Mouse (Mus musculus) CH12.LX (cell line): Measurements from ENCODE around the gene Slc52a3. TPM values are rescaled to one million over a fixed set of nuclear protein-coding genes. Genes with fewer than 3 reads are reported as not detected.

ENCODE experiments used
- DNase-seq: peaks from one replicate; pipeline ENCODE4 v3.0.0-alpha.2; 2013; ENCODE audit errors: extremely low read depth
- H3K27ac ChIP-seq: 2 replicates; pipeline ENCODE4 v1.5.1; 2012; ENCODE audit warnings: low read depth, mild to moderate bottlenecking, control low read depth, moderate library complexity; ENCODE audit not compliant: insufficient read depth
- H3K27me3 ChIP-seq: replicated peaks from 2 replicates; pipeline ENCODE3; 2012; ENCODE audit warnings: inconsistent platforms
- H3K36me3 ChIP-seq, 2 experiments: replicated peaks in 1 of 2; 2 replicates each; pipeline versions ENCODE3 to v1.6.1; 2012; ENCODE audit warnings: inconsistent platforms in 1 of 2, low read length in 1 of 2, mild to moderate bottlenecking in 1 of 2, mixed read lengths in 1 of 2, moderate library complexity in 1 of 2; ENCODE audit not compliant: control insufficient read depth in 1 of 2, insufficient read depth in 1 of 2
- H3K4me1 ChIP-seq, 2 experiments: 2 replicates each; pipeline ENCODE4 v1.6.1; 2012; ENCODE audit warnings: inconsistent platforms in 1 of 2, moderate library complexity in 1 of 2; ENCODE audit not compliant: insufficient read depth in 2 of 2, control insufficient read depth in 1 of 2
- H3K4me2 ChIP-seq: 2 replicates; pipeline ENCODE4 v1.6.1; 2012; ENCODE audit warnings: low read depth, mild to moderate bottlenecking, control low read depth; ENCODE audit not compliant: poor library complexity, insufficient read depth, severe bottlenecking
- H3K4me3 ChIP-seq, 3 experiments: fragments of 150-350 bp in 1 of 3; sonication (generic) in 1 of 3; replicated peaks in 1 of 3; 2 replicates each; pipeline versions ENCODE3 to v1.5.1; 2011 to 2012; ENCODE audit warnings: low read depth in 2 of 3, low read length in 2 of 3, mild to moderate bottlenecking in 2 of 3, moderate library complexity in 2 of 3, control low read depth in 1 of 3, improper control_type of control experiment in 1 of 3, inconsistent platforms in 1 of 3, mixed read lengths in 1 of 3; ENCODE audit not compliant: poor library complexity in 1 of 3
- H3K79me2 ChIP-seq: replicated peaks from 2 replicates; pipeline ENCODE4 v1.6.1; 2012; ENCODE audit warnings: mild to moderate bottlenecking, moderate library complexity; ENCODE audit not compliant: control insufficient read depth, poor library complexity, insufficient read depth, severe bottlenecking; ENCODE audit errors: extremely low read depth
- H3K9ac ChIP-seq: 2 replicates; pipeline ENCODE4 v1.6.1; 2012; ENCODE audit warnings: low read depth, mild to moderate bottlenecking, control low read depth, moderate library complexity; ENCODE audit not compliant: insufficient read depth
- H3K9me3 ChIP-seq: replicated peaks from 2 replicates; pipeline ENCODE3; 2012; ENCODE audit warnings: low read length, inconsistent platforms, mixed read lengths
- BHLHE40 ChIP-seq: IDR thresholded peaks from 2 replicates; pipeline ENCODE4 v1.6.1; 2011; ENCODE audit warnings: mild to moderate bottlenecking, low read depth, low read length, improper control_type of control experiment
- CTCF ChIP-seq, 2 experiments: IDR thresholded peaks in 1 of 2; conservative IDR thresholded peaks in 1 of 2; 2 replicates each; pipeline ENCODE4 v1.5.1; 2011 to 2012; ENCODE audit warnings: low read depth in 2 of 2, low read length in 2 of 2, improper control_type of control experiment in 1 of 2, inconsistent platforms in 1 of 2, mild to moderate bottlenecking in 1 of 2, moderate library complexity in 1 of 2
- E2F4 ChIP-seq: IDR thresholded peaks from 2 replicates; pipeline ENCODE4 v1.6.1; 2011; ENCODE audit warnings: low read depth, low read length, improper control_type of control experiment; ENCODE audit not compliant: insufficient replicate concordance
- ELF1 ChIP-seq: IDR thresholded peaks from 2 replicates; pipeline ENCODE4 v1.6.1; 2014; ENCODE audit warnings: low read depth, mild to moderate bottlenecking, inconsistent platforms, low read length, improper control_type of control experiment
- EP300 ChIP-seq: IDR thresholded peaks from 2 replicates; pipeline ENCODE4 v1.6.1; 2011; ENCODE audit warnings: low read length, improper control_type of control experiment
- ETS1 ChIP-seq: conservative IDR thresholded peaks from 2 replicates; pipeline ENCODE4 v1.6.1; 2012; ENCODE audit warnings: low read depth, mild to moderate bottlenecking, inconsistent platforms, low read length, improper control_type of control experiment, moderate library complexity
- GABPA ChIP-seq: IDR thresholded peaks from 2 replicates; pipeline ENCODE4 v1.6.1; 2012; ENCODE audit warnings: low read depth, low read length, improper control_type of control experiment, inconsistent platforms; ENCODE audit not compliant: insufficient replicate concordance
- HCFC1 ChIP-seq: IDR thresholded peaks from 2 replicates; pipeline ENCODE4 v1.6.1; 2012; ENCODE audit warnings: low read depth, mild to moderate bottlenecking, inconsistent platforms, low read length, improper control_type of control experiment
- IRF4 ChIP-seq: IDR thresholded peaks from 2 replicates; pipeline ENCODE4 v1.6.1; 2014; ENCODE audit warnings: low read depth, mild to moderate bottlenecking, inconsistent platforms, low read length, improper control_type of control experiment
- JUN ChIP-seq: IDR thresholded peaks from 2 replicates; pipeline ENCODE4 v1.6.1; 2011; ENCODE audit warnings: low read depth, mild to moderate bottlenecking, low read length, improper control_type of control experiment, moderate library complexity; ENCODE audit not compliant: insufficient read depth
- JUND ChIP-seq: conservative IDR thresholded peaks from 2 replicates; pipeline ENCODE4 v1.6.1; 2011; ENCODE audit warnings: low read depth, low read length, improper control_type of control experiment
- KAT2A ChIP-seq: IDR thresholded peaks from 2 replicates; pipeline ENCODE4 v1.6.1; 2012; ENCODE audit warnings: low read length, improper control_type of control experiment, inconsistent platforms; ENCODE audit not compliant: insufficient replicate concordance
- MAFK ChIP-seq: IDR thresholded peaks from 2 replicates; pipeline ENCODE4 v1.6.1; 2011; ENCODE audit warnings: low read length, improper control_type of control experiment; ENCODE audit not compliant: insufficient replicate concordance
- MAX ChIP-seq: IDR thresholded peaks from 2 replicates; pipeline ENCODE4 v1.6.1; 2011; ENCODE audit warnings: low read length, improper control_type of control experiment
- MAZ ChIP-seq: IDR thresholded peaks from 2 replicates; pipeline ENCODE4 v1.6.1; 2012; ENCODE audit warnings: low read depth, mild to moderate bottlenecking, inconsistent platforms, low read length, improper control_type of control experiment, moderate library complexity
- MEF2A ChIP-seq: IDR thresholded peaks from 2 replicates; pipeline ENCODE4 v1.6.1; 2014; ENCODE audit warnings: low read depth, mild to moderate bottlenecking, inconsistent platforms, low read length, improper control_type of control experiment, borderline replicate concordance
- MXI1 ChIP-seq: IDR thresholded peaks from 2 replicates; pipeline ENCODE4 v1.6.1; 2011; ENCODE audit warnings: mild to moderate bottlenecking, low read depth, low read length, improper control_type of control experiment
- MYC ChIP-seq: IDR thresholded peaks from 2 replicates; pipeline ENCODE4 v1.6.1; 2011; ENCODE audit warnings: low read depth, mild to moderate bottlenecking, improper control_type of control experiment, low read length
- NELFE ChIP-seq: IDR thresholded peaks from 2 replicates; pipeline ENCODE4 v1.6.1; 2011; ENCODE audit warnings: low read depth, low read length, improper control_type of control experiment
- PAX5 ChIP-seq: IDR thresholded peaks from 2 replicates; pipeline ENCODE4 v1.6.1; 2012; ENCODE audit warnings: low read length, inconsistent platforms, mixed read lengths
- POLR2A ChIP-seq: IDR thresholded peaks from 2 replicates; pipeline ENCODE4 v1.6.1; 2011; ENCODE audit warnings: low read depth, mild to moderate bottlenecking, improper control_type of control experiment, low read length
- POLR2AphosphoS2 ChIP-seq: IDR thresholded peaks from 2 replicates; pipeline ENCODE4 v1.6.1; 2011; ENCODE audit warnings: low read depth, low read length, improper control_type of control experiment
- RAD21 ChIP-seq: IDR thresholded peaks from 2 replicates; pipeline ENCODE4 v1.6.1; 2011; ENCODE audit warnings: low read depth, mild to moderate bottlenecking, low read length, improper control_type of control experiment, moderate library complexity
- RCOR1 ChIP-seq: conservative IDR thresholded peaks from 2 replicates; pipeline ENCODE4 v1.6.1; 2012; ENCODE audit warnings: low read depth, mild to moderate bottlenecking, inconsistent platforms, low read length, improper control_type of control experiment
- SIN3A ChIP-seq: IDR thresholded peaks from 2 replicates; pipeline ENCODE4 v1.6.1; 2012; ENCODE audit warnings: low read length, improper control_type of control experiment, inconsistent platforms
- TCF12 ChIP-seq: IDR thresholded peaks from 2 replicates; pipeline ENCODE4 v1.6.1; 2014; ENCODE audit warnings: low read depth, mild to moderate bottlenecking, inconsistent platforms, low read length, improper control_type of control experiment
- UBTF ChIP-seq: IDR thresholded peaks from 2 replicates; pipeline ENCODE4 v1.6.1; 2012; ENCODE audit warnings: low read depth, mild to moderate bottlenecking, inconsistent platforms, low read length, improper control_type of control experiment, moderate library complexity
- USF2 ChIP-seq: conservative IDR thresholded peaks from 2 replicates; pipeline ENCODE4 v1.6.1; 2011; ENCODE audit warnings: low read depth, low read length, improper control_type of control experiment
- ZC3H11A ChIP-seq: IDR thresholded peaks from 2 replicates; pipeline ENCODE4 v1.6.1; 2012; ENCODE audit warnings: low read depth, mild to moderate bottlenecking, inconsistent platforms, low read length, improper control_type of control experiment
- ZKSCAN1 ChIP-seq: IDR thresholded peaks from 2 replicates; pipeline ENCODE4 v1.6.1; 2012; ENCODE audit warnings: low read depth, inconsistent platforms, low read length, improper control_type of control experiment, borderline replicate concordance
- ZMIZ1 ChIP-seq: IDR thresholded peaks from 2 replicates; pipeline ENCODE4 v1.6.1; 2012; ENCODE audit warnings: low read depth, mild to moderate bottlenecking, inconsistent platforms, low read length, improper control_type of control experiment
- ZNF384 ChIP-seq: IDR thresholded peaks from 2 replicates; pipeline ENCODE4 v1.6.1; 2012; ENCODE audit warnings: low read depth, low read length, improper control_type of control experiment, inconsistent platforms
- dilution Hi-C: fragments of 300-500 bp; cut with MboI; formaldehyde crosslinking; loops from 2 replicates; pipeline ENCODE4 v1.14.3; 2020; ENCODE audit warnings: low sequenced_read_pairs; ENCODE audit not compliant: extremely low pct_unique_long_range_greater_than_20kb, extremely low pct_ligation_motif_present
- in situ Hi-C: fragments of 300-500 bp; cut with MboI; formaldehyde crosslinking; loops from 3 replicates; pipeline ENCODE4 v1.14.3; 2019; ENCODE audit warnings: low sequenced_read_pairs, low pct_ligation_motif_present, low pct_unique_long_range_greater_than_20kb, mixed read lengths
- polyA plus RNA-seq: library from polyadenylated mRNA; unstranded; fragments of >175 nt; gene quantifications from 2 replicates; pipeline ENCODE4 v1.2.1, GENCODE M21; 2012; ENCODE audit warnings: low read depth; ENCODE audit not compliant: insufficient read length
- total RNA-seq, 2 experiments: library from RNA; depleted of rRNA; stranded (reverse); fragments of 300-350 nt in 1 of 2; fragments of >200 nt in 1 of 2; gene quantifications; 2 replicates each; pipeline ENCODE4 v1.2.3; 2012 to 2014

Gene Slc52a3
- total and polyA plus RNA-seq, 3 experiments = 0.17 to 0.55 TPM; not detected in 1

GRCm38 (mm10) chr2:151991446-151991845, 4.9 kb upstream of the Slc52a3 start:
- no peaks in the 10 kb centered on the region for H3K79me2 ChIP-seq
- H3K4me3 ChIP-seq = no peak overlapping the region
- in situ Hi-C loops (no loop called here), dilution Hi-C loops (no loop called here)
- H3K27ac ChIP-seq = no peak overlapping the region
- TF ChIP-seq TCF12 (no peak), ETS1 (no peak), E2F4 (no peak), MAFK (no peak), ELF1 (no peak), JUND (no peak), RAD21 (no peak), MAZ (no peak), ZKSCAN1 (no peak), UBTF (no peak)
- H3K36me3 ChIP-seq = no peaks in the 10 kb centered on the region
- DNase-seq = no peak
- no peak overlapping the region for H3K9ac ChIP-seq
- H3K27me3 ChIP-seq = peaks cover 33% of the 10 kb centered on the region
- peaks cover 7 to 41% of the 10 kb centered on the region in 2 experiments for H3K4me1 ChIP-seq
- H3K4me2 ChIP-seq = no peak overlapping the region
- no peaks in the 10 kb centered on the region for H3K9me3 ChIP-seq

GRCm38 (mm10) chr2:151994350-151995122, 1.8 kb upstream of the Slc52a3 start:
- H3K79me2 ChIP-seq = no peaks in the 10 kb centered on the region
- peak; percentile 71 for DNase-seq
- H3K4me3 ChIP-seq = no peak overlapping the region
- no peaks in the 10 kb centered on the region for H3K36me3 ChIP-seq
- dilution Hi-C loops = no loop called here
- H3K27me3 ChIP-seq = peaks cover 54% of the 10 kb centered on the region
- H3K9me3 ChIP-seq = no peaks in the 10 kb centered on the region
- H3K4me1 ChIP-seq = peaks cover 7 to 36% of the 10 kb centered on the region in 2 experiments
- no peak overlapping the region for H3K27ac ChIP-seq
- in situ Hi-C loops = no loop called here
- no peak overlapping the region for H3K9ac ChIP-seq
- H3K4me2 ChIP-seq = peak overlapping the region; percentile 18; the same call in 1 of the 2 replicates
- no peak for TF ChIP-seq USF2
- TF ChIP-seq SIN3A = no peak
- no peak for TF ChIP-seq E2F4
- TF ChIP-seq PAX5 = no peak
- no peak for TF ChIP-seq UBTF
- TF ChIP-seq HCFC1 = no peak
- 0 out of 2 replicates have a peak, but pooled peaks have one; percentile 24 for TF ChIP-seq IRF4
- TF ChIP-seq ZNF384 = no peak
- no peak for TF ChIP-seq KAT2A
- no peak for TF ChIP-seq POLR2AphosphoS2
- no peak for TF ChIP-seq MXI1
- TF ChIP-seq ZC3H11A = peak; percentile 92
- no peak for TF ChIP-seq MYC
- TF ChIP-seq EP300 = no peak
- TF ChIP-seq JUND = no peak
- no peak for TF ChIP-seq MAX
- no peak; the same call in 1 of the 2 replicates for TF ChIP-seq NELFE
- no peak for TF ChIP-seq POLR2A
- TF ChIP-seq JUN = no peak
- no peak for TF ChIP-seq BHLHE40
- TF ChIP-seq ZKSCAN1 = no peak
- TF ChIP-seq MAFK = no peak
- no peak for TF ChIP-seq ETS1
- no peak for TF ChIP-seq MEF2A
- no peak for TF ChIP-seq RCOR1
- TF ChIP-seq ZMIZ1 = no peak
- TF ChIP-seq CTCF (conservative IDR thresholded peaks at IDR 0.05 in 1 of 2, IDR thresholded peaks at IDR 0.05 in 1 of 2; ENCODE audit: low read depth in 2 of 2, low read length in 2 of 2) = peak; percentile 32 to 94
- TF ChIP-seq GABPA = no peak
